Mouse (Mus musculus) layer of hippocampus, adult 2 months (tissue): ENCODE measurements around the gene Pak1. TPM values are rescaled to one million over a fixed set of nuclear protein-coding genes. Genes with fewer than 3 reads are reported as not detected.

ENCODE experiments used
- DNase-seq, 2 experiments: peaks; one replicate each; pipeline ENCODE4 v3.0.0; 2022; ENCODE audit warnings: low spot score in 2 of 2
- H3K27ac ChIP-seq: fragments of 200-600 bp; 2 replicates; pipeline ENCODE4 v1.8.1; 2022
- H3K4me3 ChIP-seq: fragments of 200-600 bp; 2 replicates; pipeline ENCODE4 v1.8.1; 2022; ENCODE audit warnings: mild to moderate bottlenecking
- CTCF ChIP-seq: fragments of 200-600 bp; conservative IDR thresholded peaks from 2 replicates; pipeline ENCODE4 v1.8.1; 2022; ENCODE audit warnings: antibody characterized with exemption, mild to moderate bottlenecking, moderate library complexity
- total RNA-seq, 2 experiments: library from RNA; stranded (reverse); gene quantifications; 2 replicates each; pipeline ENCODE4 v1.2.3; 2021

The Pak1 gene
- total RNA-seq, 2 experiments from 2014 or later, result 209 to 219 TPM

GRCm38 (mm10) chr7:97765181-97765962 is 23.0 kb upstream of the Pak1 start:
- no peak for TF ChIP-seq CTCF
- Histone ChIP-seq H3K27ac (0 out of 2 replicates have a peak overlapping the region, but pooled peaks have one; percentile 1), H3K4me3 (no peak overlapping the region)
- peak in 1 of 2 experiments; percentile 49 for DNase-seq

GRCm38 (mm10) chr7:97765963-97766347 is 22.4 kb upstream of the Pak1 start:
- no peak for DNase-seq
- Histone ChIP-seq H3K4me3 (no peak overlapping the region), H3K27ac (no peak overlapping the region)
- no peak for TF ChIP-seq CTCF

GRCm38 (mm10) chr7:97766406-97767166 is 21.8 kb upstream of the Pak1 start:
- no peak for DNase-seq
- H3K27ac ChIP-seq, result no peak overlapping the region
- TF ChIP-seq CTCF, result no peak
- H3K4me3 ChIP-seq, result no peak overlapping the region

GRCm38 (mm10) chr7:97767841-97768240 is 20.5 kb upstream of the Pak1 start:
- H3K4me3 ChIP-seq, result no peak overlapping the region
- H3K27ac ChIP-seq, result no peak overlapping the region
- no peak for DNase-seq
- no peak for TF ChIP-seq CTCF

GRCm38 (mm10) chr7:97769020-97769419 is 19.3 kb upstream of the Pak1 start:
- DNase-seq, result no peak
- TF ChIP-seq CTCF, result no peak
- no peak overlapping the region for H3K27ac ChIP-seq
- H3K4me3 ChIP-seq, result no peak overlapping the region

GRCm38 (mm10) chr7:97770841-97771620 is 17.3 kb upstream of the Pak1 start:
- TF ChIP-seq CTCF, result no peak
- H3K4me3 ChIP-seq, result no peak overlapping the region
- H3K27ac ChIP-seq, result peak overlapping the region; percentile 32; the same call in 1 of the 2 replicates
- no peak for DNase-seq

GRCm38 (mm10) chr7:97775380-97775779 is 13.0 kb upstream of the Pak1 start:
- Histone ChIP-seq H3K4me3 (no peak overlapping the region), H3K27ac (0 out of 2 replicates have a peak overlapping the region, but pooled peaks have one; percentile 2)
- peak; percentile 28; the same call in 1 of the 2 replicates for TF ChIP-seq CTCF
- no peak for DNase-seq

- no peak for DNase-seq
- TF ChIP-seq CTCF, result no peak
- Histone ChIP-seq H3K4me3 (no peak overlapping the region), H3K27ac (0 out of 2 replicates have a peak overlapping the region, but pooled peaks have one; percentile 2)
These were observed 12.4 kb upstream of the Pak1 start for GRCm38 (mm10) chr7:97775923-97776322.

- H3K27ac ChIP-seq, result no peak overlapping the region
- TF ChIP-seq CTCF, result no peak
- H3K4me3 ChIP-seq, result no peak overlapping the region
- no peak for DNase-seq
These were observed 11.2 kb upstream of the Pak1 start for GRCm38 (mm10) chr7:97777191-97777590.

GRCm38 (mm10) chr7:97780222-97780621 is 8.1 kb upstream of the Pak1 start:
- Histone ChIP-seq H3K4me3 (no peak overlapping the region), H3K27ac (no peak overlapping the region)
- DNase-seq, result no peak
- no peak for TF ChIP-seq CTCF

GRCm38 (mm10) chr7:97780815-97781214 is 7.5 kb upstream of the Pak1 start:
- DNase-seq, result no peak
- Histone ChIP-seq H3K27ac (no peak overlapping the region), H3K4me3 (no peak overlapping the region)
- no peak for TF ChIP-seq CTCF

- Histone ChIP-seq H3K27ac (no peak overlapping the region), H3K4me3 (no peak overlapping the region)
- no peak for DNase-seq
- TF ChIP-seq CTCF, result no peak
These were observed 6.8 kb upstream of the Pak1 start for GRCm38 (mm10) chr7:97781496-97781895.

GRCm38 (mm10) chr7:97783523-97783922 is 4.8 kb upstream of the Pak1 start:
- DNase-seq, result no peak
- H3K4me3 ChIP-seq, result no peak overlapping the region
- no peak overlapping the region for H3K27ac ChIP-seq
- TF ChIP-seq CTCF, result no peak
